Mouse (Mus musculus) liver, adult 2 months (tissue): ENCODE data around the gene Slc30a5.

ENCODE experiments used
- CTCF ChIP-seq: fragments of 200-500 bp; IDR thresholded peaks from 2 replicates; pipeline ENCODE4 v1.5.1; 2011; ENCODE audit warnings: low read depth, low read length, control low read depth
- POLR2A ChIP-seq: fragments of 200-500 bp; IDR thresholded peaks from 2 replicates; pipeline ENCODE4 v1.6.1; 2011; ENCODE audit warnings: low read length, control low read depth; ENCODE audit not compliant: insufficient read depth; ENCODE audit errors: extremely low read depth

DNA sequence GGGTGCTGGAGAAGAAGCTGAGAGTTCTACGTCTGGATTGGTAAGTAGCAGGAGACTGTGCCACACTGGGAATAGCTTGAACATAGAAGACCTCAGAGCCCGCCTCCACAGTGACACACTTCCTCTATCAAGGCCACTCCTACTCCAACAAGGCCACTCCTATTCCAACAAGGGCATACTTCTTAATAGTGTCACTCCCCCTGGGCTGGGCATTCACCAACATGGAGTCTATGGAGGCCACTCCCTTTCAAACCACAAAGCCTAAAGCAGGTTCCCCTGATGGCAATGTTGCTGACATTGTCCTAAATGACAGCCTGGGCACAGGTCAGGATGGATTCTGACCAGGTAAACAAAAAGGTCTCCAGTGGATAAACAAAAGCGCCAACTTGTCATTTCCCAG lies 15.9 kb upstream of the Slc30a5 start:
- TF ChIP-seq CTCF: no peak
- no peak for TF ChIP-seq POLR2A
